Mouse (Mus musculus): ENCODE measurements around the gene Onecut1.

The Onecut1 gene

GRCm38 (mm10) chr9:74861561-74861980, at the start of gene Onecut1:
TSS of gene Onecut1 (plus strand) at chr9:74861921.
- DNase-seq (ENCODE audit: low read depth, low spot score): no peak

GRCm38 (mm10) chr9:74819736-74820511, 41.8 kb upstream of the Onecut1 start:
- DNase-seq (ENCODE audit: low read depth, low spot score): no peak

DNA sequence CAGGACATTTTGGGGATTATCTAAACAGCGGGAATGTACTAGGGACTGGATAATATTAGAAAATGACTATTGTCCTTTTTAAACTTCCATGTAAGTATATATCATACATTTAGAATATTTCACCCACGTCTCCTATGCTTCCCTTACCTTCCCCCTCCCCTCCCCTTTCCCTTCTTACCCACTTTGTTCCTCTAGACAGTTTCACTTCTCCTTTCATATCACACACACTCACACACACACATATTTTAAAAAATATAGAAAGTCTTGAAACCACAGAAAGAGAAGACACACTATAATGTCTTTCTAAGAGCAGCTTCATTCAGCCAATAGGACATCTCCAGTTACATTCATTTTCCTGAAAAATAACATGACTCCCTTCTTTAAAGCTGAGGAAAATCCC, 36.6 kb upstream of the Onecut1 start:
- DNase-seq (ENCODE audit: low read depth, low spot score): no peak

GRCm38 (mm10) chr9:74829206-74829605, 32.5 kb upstream of the Onecut1 start:
- DNase-seq (ENCODE audit: low read depth, low spot score): no peak

DNA sequence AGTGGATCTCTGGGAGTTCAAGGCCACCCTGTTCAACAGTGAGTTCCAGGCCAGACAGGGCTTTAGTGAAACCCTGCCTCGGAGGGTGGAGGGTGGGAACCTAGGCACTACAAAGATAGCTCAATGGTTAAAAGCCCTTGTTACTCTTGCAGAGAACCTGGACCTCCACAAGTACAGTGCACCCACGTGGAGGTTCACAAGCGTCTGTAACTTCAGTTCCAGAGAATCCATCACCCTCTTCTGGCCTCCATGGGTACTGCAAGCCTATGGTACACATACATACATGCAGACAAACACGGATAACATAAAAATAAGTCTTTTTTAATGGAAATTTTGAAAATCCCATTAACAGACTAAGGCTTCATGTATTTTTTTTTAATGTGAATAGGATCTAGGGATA, 18.8 kb upstream of the Onecut1 start:
- DNase-seq (ENCODE audit: low read depth, low spot score): no peak

GRCm38 (mm10) chr9:74846867-74847830, 14.6 kb upstream of the Onecut1 start:
- DNase-seq (ENCODE audit: low read depth, low spot score): no peak

- no peak for DNase-seq (ENCODE audit: low read depth, low spot score)
These were observed 13.1 kb upstream of the Onecut1 start for GRCm38 (mm10) chr9:74848411-74849194.

DNA sequence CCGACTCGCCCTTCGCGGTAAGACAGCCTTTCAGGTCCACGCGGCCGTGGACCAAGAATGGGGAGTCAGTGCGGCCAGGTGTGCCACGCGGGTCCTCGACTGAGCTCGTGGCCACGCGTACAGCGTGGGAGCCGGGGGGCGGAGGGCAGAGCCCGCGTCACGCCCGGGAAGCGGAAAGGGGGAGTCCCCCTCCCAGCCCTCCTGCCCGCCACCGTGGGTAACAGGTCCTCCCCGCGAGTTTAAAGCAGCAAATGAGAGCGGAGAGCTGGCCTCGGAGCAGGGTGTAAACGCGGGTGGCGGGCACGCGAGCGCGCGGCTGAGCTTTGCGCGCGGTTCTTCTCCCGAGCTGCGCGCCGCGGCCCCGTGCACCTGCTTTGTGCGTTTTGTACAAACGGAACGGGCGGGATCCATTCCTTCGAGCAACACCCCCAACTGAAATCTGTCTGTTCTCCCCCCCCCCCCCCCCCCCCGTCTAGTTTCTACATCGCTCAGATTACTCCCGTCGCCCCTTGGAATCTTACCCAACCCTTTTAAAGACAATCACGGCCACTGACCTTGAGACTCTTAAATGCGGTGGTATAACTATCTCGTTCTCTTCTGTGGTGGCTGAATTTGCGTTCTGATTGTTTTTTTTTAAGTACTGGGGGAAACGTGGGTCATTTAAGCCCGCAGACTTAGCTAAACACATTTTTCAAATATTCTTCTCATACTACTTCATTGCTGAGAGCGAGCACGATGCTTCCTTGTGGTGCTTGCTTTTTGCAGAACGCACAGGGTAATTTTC, 12.3 kb upstream of the Onecut1 start:
- no peak for DNase-seq (ENCODE audit: low read depth, low spot score)

- no peak for DNase-seq (ENCODE audit: low read depth, low spot score)
These were observed 11.5 kb upstream of the Onecut1 start for GRCm38 (mm10) chr9:74849979-74850780.

DNA sequence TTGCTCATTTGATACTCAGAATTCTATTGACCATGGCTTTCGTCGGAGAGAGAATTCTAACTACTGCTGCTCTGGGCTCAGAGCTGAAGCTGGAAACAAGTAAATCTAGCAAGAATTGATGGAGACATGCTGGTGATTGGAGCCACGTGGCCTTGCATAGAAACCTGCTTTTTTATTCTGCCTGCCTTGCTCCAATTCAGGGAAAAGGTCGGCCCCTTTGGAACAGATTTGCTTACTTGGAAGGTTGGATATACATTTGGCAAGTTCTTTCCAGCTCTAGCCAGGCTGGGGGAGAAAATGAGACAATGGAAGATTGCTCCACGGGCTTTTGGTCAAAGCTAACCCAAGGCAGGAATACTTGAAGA, 11.0 kb upstream of the Onecut1 start:
- no peak for DNase-seq (ENCODE audit: low read depth, low spot score)

GRCm38 (mm10) chr9:74851601-74852000, 10.1 kb upstream of the Onecut1 start:
- DNase-seq (ENCODE audit: low read depth, low spot score): no peak

- DNase-seq (ENCODE audit: low read depth, low spot score): no peak
These were observed 9.4 kb upstream of the Onecut1 start for GRCm38 (mm10) chr9:74852361-74852760.

DNA sequence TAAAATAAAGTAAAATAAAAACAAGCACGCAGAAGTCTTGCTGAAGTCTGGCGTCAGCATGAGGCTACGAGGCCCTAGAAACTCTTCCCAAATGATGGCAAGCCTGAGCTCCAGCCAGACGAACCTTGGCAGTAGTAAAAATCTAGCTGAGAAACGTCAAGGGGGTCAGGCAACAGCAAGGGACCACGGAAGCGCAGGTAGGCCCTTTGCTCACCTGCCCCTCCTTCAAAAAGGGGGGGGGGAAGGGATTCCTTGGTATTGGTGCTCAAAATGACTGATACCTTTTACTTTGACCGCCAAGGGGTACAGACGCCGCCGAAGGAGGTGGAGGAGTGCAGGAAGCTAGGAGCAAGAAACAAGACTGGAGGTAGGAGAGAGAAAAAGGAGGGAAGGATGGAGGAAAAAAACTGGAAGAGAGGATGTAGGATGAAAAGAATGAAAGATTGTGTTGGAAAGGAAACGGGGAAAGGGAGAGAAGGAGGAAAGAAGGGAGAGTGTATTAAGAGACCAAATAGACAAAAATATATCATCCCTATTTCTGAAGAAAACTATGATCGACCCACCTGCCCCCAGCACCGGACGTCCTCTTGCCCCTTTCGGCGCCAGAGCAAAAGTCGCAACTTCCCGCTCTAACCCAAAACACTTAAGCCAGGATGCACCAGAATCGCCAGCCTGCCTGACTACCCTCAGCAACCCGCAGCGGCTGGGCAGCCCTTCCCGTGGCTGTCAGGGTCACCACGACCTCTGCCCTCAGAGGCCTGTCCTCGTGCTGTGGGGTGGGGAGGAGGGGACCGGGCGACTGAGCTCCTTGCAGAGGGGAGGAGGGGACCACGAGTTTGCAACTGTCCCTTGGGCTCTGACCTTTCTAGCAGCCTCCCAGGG, 8.3 kb upstream of the Onecut1 start:
- no peak for DNase-seq (ENCODE audit: low read depth, low spot score)

DNA sequence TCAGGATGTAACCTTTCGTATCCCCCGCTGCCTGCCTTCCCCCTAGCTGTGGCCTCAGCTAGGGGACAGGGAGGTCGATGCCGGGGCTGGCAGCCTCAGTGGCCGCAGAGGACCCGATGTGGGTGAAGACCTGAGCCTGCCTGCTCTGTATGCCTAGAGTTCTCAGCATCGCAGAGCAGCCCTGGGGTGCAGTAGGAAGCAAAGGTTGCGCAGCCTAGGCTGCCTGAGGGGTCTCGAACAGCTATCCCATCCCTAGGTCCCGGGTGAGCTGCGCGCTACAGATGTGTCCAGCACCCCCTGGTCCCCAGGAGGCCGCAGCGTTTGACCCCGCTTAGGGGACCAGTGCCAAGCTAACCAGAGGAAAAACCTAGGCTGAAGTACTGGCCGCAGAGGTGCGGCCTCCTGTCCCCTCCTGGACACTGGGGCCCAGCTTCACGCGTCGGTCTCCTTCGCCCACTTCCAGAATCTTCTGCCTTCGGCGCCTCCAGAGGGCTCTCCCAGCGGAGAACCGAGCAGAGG, 7.6 kb upstream of the Onecut1 start:
- DNase-seq (ENCODE audit: low read depth, low spot score): no peak

DNA sequence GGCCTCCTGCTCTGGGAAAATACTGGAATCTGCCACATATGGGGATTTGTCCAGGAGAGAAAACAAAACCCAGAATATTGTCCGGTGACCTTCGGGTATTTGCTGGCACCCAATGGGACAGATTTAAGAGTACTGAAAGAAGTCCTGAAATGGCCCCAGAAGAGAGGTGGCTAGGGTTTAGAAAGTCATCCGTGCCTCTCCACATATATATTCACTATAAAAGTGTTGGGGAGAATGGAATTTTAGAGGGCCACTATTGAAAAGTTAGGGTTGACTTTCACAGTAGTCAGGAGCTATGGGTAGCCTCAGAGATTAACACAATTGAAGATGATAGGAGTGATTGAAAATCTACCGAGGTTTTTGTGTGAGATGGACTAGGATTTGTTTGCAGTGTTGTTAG, 6.3 kb upstream of the Onecut1 start:
- no peak for DNase-seq (ENCODE audit: low read depth, low spot score)

DNA sequence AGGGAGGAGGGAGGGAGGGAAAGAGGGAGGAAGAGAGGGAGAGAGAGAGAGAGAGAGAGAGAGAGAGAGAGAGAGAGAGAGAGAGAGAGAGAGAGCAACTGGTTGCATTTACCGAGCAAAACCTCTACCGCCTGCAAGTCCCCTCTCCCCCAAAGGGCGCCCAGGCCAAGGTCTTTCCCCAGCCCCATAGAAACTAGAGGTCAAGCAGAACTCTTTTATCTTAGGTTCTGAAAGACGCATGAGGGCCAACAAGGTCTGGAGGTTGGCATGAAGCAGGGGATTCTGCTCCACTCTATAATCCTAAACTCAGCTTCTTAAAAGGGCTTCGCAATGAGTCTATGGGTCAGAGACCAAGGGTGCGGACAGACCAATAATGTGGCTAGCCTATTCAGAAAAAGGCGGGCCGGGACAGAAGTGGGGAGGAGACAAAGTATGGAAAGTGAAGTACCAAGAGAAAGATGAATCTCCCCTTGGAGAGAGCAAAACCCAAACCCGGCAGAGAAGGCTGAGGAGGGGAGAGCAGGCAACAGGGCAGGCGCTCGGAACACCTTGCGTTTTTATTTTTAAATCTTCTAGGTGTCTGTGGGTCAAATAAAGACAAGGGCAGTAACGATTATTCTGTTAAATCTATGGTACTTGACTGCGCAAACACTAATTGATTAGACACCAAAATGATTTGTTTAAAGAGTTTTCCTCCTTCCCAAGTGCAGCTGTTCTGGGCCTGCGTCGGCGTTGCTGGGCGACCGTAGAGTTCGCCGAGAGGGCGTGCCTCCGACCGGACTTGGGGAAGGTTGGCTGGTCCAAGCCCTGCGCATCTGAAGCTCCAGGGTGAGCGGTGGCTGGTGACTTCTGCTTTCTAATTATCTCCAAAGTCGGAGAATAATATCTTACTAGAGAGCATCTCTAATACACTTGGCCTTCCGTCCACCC, 4.9 kb upstream of the Onecut1 start:
- no peak for DNase-seq (ENCODE audit: low read depth, low spot score)

- DNase-seq (ENCODE audit: low read depth, low spot score): no peak
These were observed 4.2 kb upstream of the Onecut1 start for GRCm38 (mm10) chr9:74857508-74857840.

DNA sequence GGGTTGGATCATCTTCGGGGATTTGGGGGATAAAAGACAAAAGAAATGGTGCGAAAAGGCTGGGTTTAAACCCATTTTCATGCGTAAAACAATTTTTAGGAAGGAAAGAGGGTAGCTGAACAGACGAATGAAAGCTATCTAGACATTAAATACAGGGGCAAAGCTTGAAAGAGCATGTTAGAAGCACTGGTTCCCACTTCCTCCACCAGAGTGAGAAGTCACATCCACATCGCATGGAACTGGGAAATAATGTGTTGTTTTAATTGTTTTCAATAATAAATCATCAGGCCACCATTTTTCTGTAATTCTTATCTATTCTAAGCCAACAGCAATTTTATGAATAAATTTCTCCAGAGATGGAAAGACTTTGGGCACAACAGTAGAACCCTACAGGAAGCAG, 3.6 kb upstream of the Onecut1 start:
- no peak for DNase-seq (ENCODE audit: low read depth, low spot score)

Data from retina, adult 2 months (tissue).